Mouse (Mus musculus) testis, adult 2 months (tissue): ENCODE results near the gene Slc47a1. TPM values are rescaled to one million over a fixed set of nuclear protein-coding genes. Genes with fewer than 3 reads are reported as not detected.
"Not testable (repeated sequence)": the region's sequence is repeated elsewhere in the genome, so short reads cannot be mapped to it uniquely, and the experiment has no call there.

Source experiments
- H3K27ac ChIP-seq: fragments of 200-500 bp; 2 replicates; pipeline ENCODE4 v1.5.1; 2012; ENCODE audit warnings: low read depth, low read length; ENCODE audit not compliant: control insufficient read depth, insufficient read depth
- H3K27me3 ChIP-seq: fragments of 200-500 bp; 2 replicates; pipeline ENCODE4 v1.6.1; 2012; ENCODE audit warnings: mild to moderate bottlenecking, low read length, moderate library complexity; ENCODE audit not compliant: control insufficient read depth, insufficient read depth
- H3K36me3 ChIP-seq: fragments of 200-500 bp; 2 replicates; pipeline ENCODE4 v1.6.1; 2012; ENCODE audit warnings: mild to moderate bottlenecking, low read length; ENCODE audit not compliant: control insufficient read depth, insufficient read depth
- H3K4me1 ChIP-seq: fragments of 200-500 bp; 2 replicates; pipeline ENCODE4 v1.6.1; 2012; ENCODE audit warnings: low read length; ENCODE audit not compliant: control insufficient read depth, insufficient read depth
- H3K4me3 ChIP-seq: fragments of 200-500 bp; 2 replicates; pipeline ENCODE4 v1.5.1; 2012; ENCODE audit warnings: low read depth, mild to moderate bottlenecking, low read length, moderate library complexity, mixed read lengths; ENCODE audit not compliant: control insufficient read depth
- CTCF ChIP-seq: fragments of 200-500 bp; IDR thresholded peaks from 2 replicates; pipeline ENCODE4 v1.5.1; 2012; ENCODE audit warnings: low read depth, mild to moderate bottlenecking, inconsistent platforms, low read length, moderate library complexity; ENCODE audit not compliant: control insufficient read depth, insufficient read depth, insufficient replicate concordance
- POLR2A ChIP-seq: fragments of 200-500 bp; IDR thresholded peaks from 2 replicates; pipeline ENCODE4 v1.6.1; 2012; ENCODE audit warnings: low read depth, mild to moderate bottlenecking, inconsistent platforms, low read length, moderate library complexity; ENCODE audit not compliant: control insufficient read depth
- polyA plus RNA-seq: library from polyadenylated mRNA; depleted of rRNA; stranded (reverse); fragments of >200 nt; gene quantifications from 2 replicates; pipeline ENCODE4 v1.2.3, GENCODE M21; 2012; rRNA removed

The Slc47a1 gene
- polyA plus RNA-seq: 0.82 and 1.4 TPM in 2 replicates

- H3K27me3 ChIP-seq: no peaks in the 10 kb centered on the region
Measured at GRCm38 (mm10) chr11:61377881-61378613, at the start of gene Slc47a1. Slc47a1 (minus strand) TSS chr11:61378345.

GRCm38 (mm10) chr11:61419253-61419652 is 41.1 kb upstream of the Slc47a1 start:
- Histone ChIP-seq H3K36me3 (no peaks in the 10 kb centered on the region), H3K27me3 (no peaks in the 10 kb centered on the region), H3K4me1 (no peaks in the 10 kb centered on the region), H3K27ac (no peak overlapping the region), H3K4me3 (no peak overlapping the region)
- TF ChIP-seq CTCF (no peak), POLR2A (no peak)

More at GRCm38 (mm10) chr11:61377881-61378613, at the start of gene Slc47a1:
- TF ChIP-seq POLR2A (no peak), CTCF (no peak)
- Histone ChIP-seq H3K4me1 (peaks cover 7% of the 10 kb centered on the region), H3K27ac (no peak within 1 kb of the TSS), H3K36me3 (no peaks in the 10 kb centered on the region), H3K4me3 (peak within 1 kb of the TSS; percentile 21; the same call in 1 of the 2 replicates)

GRCm38 (mm10) chr11:61417945-61418551 is 39.9 kb upstream of the Slc47a1 start:
- H3K27me3 ChIP-seq: no peaks in the 10 kb centered on the region
- TF ChIP-seq POLR2A: no peak
- peak; percentile 85; the same call in 1 of the 2 replicates for TF ChIP-seq CTCF
- no peak overlapping the region for H3K27ac ChIP-seq
- H3K4me3 ChIP-seq: no peak overlapping the region
- H3K4me1 ChIP-seq: no peaks in the 10 kb centered on the region
- H3K36me3 ChIP-seq: no peaks in the 10 kb centered on the region

- H3K27me3 ChIP-seq, H3K36me3 ChIP-seq, H3K4me1 ChIP-seq, H3K4me3 ChIP-seq, H3K27ac ChIP-seq: not testable (repeated sequence)
- peak; percentile 53; the same call in 1 of the 2 replicates for TF ChIP-seq CTCF
Measured at GRCm38 (mm10) chr11:61416540-61416939, 38.4 kb upstream of the Slc47a1 start.

- Histone ChIP-seq H3K27me3 (no peaks in the 10 kb centered on the region), H3K4me3 (no peak overlapping the region), H3K27ac (no peak overlapping the region), H3K4me1 (no peaks in the 10 kb centered on the region), H3K36me3 (no peaks in the 10 kb centered on the region)
- TF ChIP-seq POLR2A (no peak), CTCF (no peak)
Measured at GRCm38 (mm10) chr11:61415444-61415843, 37.3 kb upstream of the Slc47a1 start.

- TF ChIP-seq CTCF (no peak), POLR2A (no peak)
- H3K4me1 ChIP-seq: no peaks in the 10 kb centered on the region
- no peak overlapping the region for H3K4me3 ChIP-seq
- H3K27me3 ChIP-seq: no peaks in the 10 kb centered on the region
- no peak overlapping the region for H3K27ac ChIP-seq
- H3K36me3 ChIP-seq: no peaks in the 10 kb centered on the region
Measured at GRCm38 (mm10) chr11:61414560-61414959, 36.4 kb upstream of the Slc47a1 start.

GRCm38 (mm10) chr11:61413411-61413810 is 35.3 kb upstream of the Slc47a1 start:
- Histone ChIP-seq H3K36me3 (no peaks in the 10 kb centered on the region), H3K27me3 (no peaks in the 10 kb centered on the region), H3K4me3 (no peak overlapping the region), H3K4me1 (no peaks in the 10 kb centered on the region), H3K27ac (no peak overlapping the region)
- no peak for TF ChIP-seq POLR2A
- TF ChIP-seq CTCF: no peak
